Mouse (Mus musculus) intestine, embryonic 16.5 days (tissue): ENCODE results near the gene Abhd8. TPM values are rescaled to one million over a fixed set of nuclear protein-coding genes. Genes with fewer than 3 reads are reported as not detected.

Experiments
- ATAC-seq: fragments of 200-750 bp; cut with Nextera tagmentation; 2 replicates; pipeline ENCODE4 v1.8.0; 2017; ENCODE audit warnings: moderate TSS enrichment, moderate library complexity
- H3K27ac ChIP-seq: fragments of 300-500 bp; sonication (generic); 2 replicates; pipeline ENCODE4 v1.5.1; 2014; ENCODE audit warnings: mild to moderate bottlenecking, low read length
- H3K27me3 ChIP-seq: fragments of 300-500 bp; sonication (generic); replicated peaks from 2 replicates; pipeline ENCODE4 v1.6.1; 2014; ENCODE audit warnings: low read length, control low read depth, mixed read lengths; ENCODE audit not compliant: control insufficient read depth, insufficient read depth
- H3K36me3 ChIP-seq: fragments of 300-500 bp; sonication (generic); 2 replicates; pipeline ENCODE4 v1.6.1; 2014; ENCODE audit warnings: low read length, control low read depth; ENCODE audit not compliant: control insufficient read depth, insufficient read depth
- H3K4me1 ChIP-seq: fragments of 300-500 bp; sonication (generic); 2 replicates; pipeline ENCODE4 v1.6.1; 2014; ENCODE audit warnings: low read length, control low read depth, mixed read lengths; ENCODE audit not compliant: control insufficient read depth, insufficient read depth
- H3K4me2 ChIP-seq: fragments of 300-500 bp; sonication (generic); 2 replicates; pipeline ENCODE4 v1.6.1; 2014; ENCODE audit warnings: low read depth, low read length, control low read depth
- H3K4me3 ChIP-seq: fragments of 300-500 bp; sonication (generic); 2 replicates; pipeline ENCODE4 v1.5.1; 2014; ENCODE audit warnings: mild to moderate bottlenecking, low read length
- H3K9ac ChIP-seq: fragments of 300-500 bp; sonication (generic); 2 replicates; pipeline ENCODE4 v1.6.1; 2014; ENCODE audit warnings: low read depth, low read length
- H3K9me3 ChIP-seq: fragments of 300-500 bp; sonication (generic); 2 replicates; pipeline ENCODE4 v1.6.1; 2016; ENCODE audit warnings: low read length, control low read depth; ENCODE audit not compliant: control insufficient read depth
- WGBS: fragments of 180-500 bp; shearing (Covaris S2); extraction: QIAGEN DNeasy Blood & Tissue Kit; methylation state at CpG from one replicate; pipeline ENCODE4 v1.1.7; 2014; 5-methylcytosine and 5-hydroxymethylcytosine counted together
- polyA plus RNA-seq: library from polyadenylated mRNA; unstranded; fragments of >200 nt; fragmentation: Nextera tagmentation; extraction: Ambion mirVana; gene quantifications from 2 replicates; pipeline ENCODE4 v1.2.1, GENCODE M21; 2015

The Abhd8 gene
- polyA plus RNA-seq, 1 experiment from 2014 or later = 24.0 TPM

DNA sequence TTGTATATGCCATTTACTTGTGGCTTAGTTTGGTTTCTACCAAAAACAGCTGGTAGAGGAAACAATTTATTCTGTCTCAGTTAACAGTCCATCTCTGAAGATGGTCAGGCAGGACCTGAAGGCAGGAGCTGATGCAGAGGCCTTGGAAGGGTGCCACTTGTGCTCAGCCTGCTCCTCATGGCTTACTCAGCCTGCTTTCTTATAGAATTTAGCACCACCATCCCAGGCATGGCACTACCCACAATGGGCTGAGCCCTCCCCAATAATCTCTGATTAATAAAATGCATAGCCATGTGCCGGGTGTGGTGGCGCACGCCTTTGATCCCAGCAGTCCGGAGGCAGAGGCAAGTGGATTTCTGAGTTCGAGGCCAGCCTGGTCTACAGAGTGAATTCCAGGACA lies 2.7 kb upstream of the Abhd8 start:
- H3K9me3 ChIP-seq = no peaks in the 10 kb centered on the region
- H3K9ac ChIP-seq = no peak overlapping the region
- H3K4me3 ChIP-seq = no peak overlapping the region
- peaks cover 3% of the 10 kb centered on the region for H3K36me3 ChIP-seq
- no peak overlapping the region for H3K27ac ChIP-seq
- no peak for ATAC-seq
- 93% methylated on average over 5 of the region's 5 CpGs for WGBS
- H3K4me2 ChIP-seq = no peak overlapping the region
- H3K4me1 ChIP-seq = peaks cover 37% of the 10 kb centered on the region
- H3K27me3 ChIP-seq = no peaks in the 10 kb centered on the region

DNA sequence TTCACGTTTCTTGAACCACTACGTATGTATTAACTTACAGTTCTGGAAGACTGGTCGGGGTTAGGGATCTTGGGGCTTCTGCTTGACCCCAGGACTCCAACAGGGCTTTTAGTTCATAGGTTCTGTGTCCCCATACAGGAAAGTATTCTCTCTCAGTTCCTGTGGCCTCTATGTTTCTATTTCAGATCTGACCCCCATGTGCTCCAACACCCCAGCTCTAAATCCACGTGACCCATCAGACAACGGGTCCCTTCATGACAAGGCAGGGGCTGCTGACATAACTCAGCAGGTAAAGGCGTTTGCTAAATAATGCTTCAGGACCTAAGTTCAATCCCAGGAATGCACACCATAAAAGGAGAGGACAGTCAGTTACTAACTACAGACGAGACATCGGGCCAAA lies 2.3 kb upstream of the Abhd8 start:
- H3K4me3 ChIP-seq = peak overlapping the region; percentile 69
- peak overlapping the region; percentile 75; the same call in 1 of the 2 replicates for H3K9ac ChIP-seq
- no peak overlapping the region for H3K27ac ChIP-seq
- H3K36me3 ChIP-seq = peaks cover 7% of the 10 kb centered on the region
- H3K4me1 ChIP-seq = peaks cover 35% of the 10 kb centered on the region
- WGBS = 79% methylated on average over 8 of the region's 8 CpGs
- no peak for ATAC-seq
- no peaks in the 10 kb centered on the region for H3K27me3 ChIP-seq
- H3K4me2 ChIP-seq = peak overlapping the region; percentile 72
- no peaks in the 10 kb centered on the region for H3K9me3 ChIP-seq

DNA sequence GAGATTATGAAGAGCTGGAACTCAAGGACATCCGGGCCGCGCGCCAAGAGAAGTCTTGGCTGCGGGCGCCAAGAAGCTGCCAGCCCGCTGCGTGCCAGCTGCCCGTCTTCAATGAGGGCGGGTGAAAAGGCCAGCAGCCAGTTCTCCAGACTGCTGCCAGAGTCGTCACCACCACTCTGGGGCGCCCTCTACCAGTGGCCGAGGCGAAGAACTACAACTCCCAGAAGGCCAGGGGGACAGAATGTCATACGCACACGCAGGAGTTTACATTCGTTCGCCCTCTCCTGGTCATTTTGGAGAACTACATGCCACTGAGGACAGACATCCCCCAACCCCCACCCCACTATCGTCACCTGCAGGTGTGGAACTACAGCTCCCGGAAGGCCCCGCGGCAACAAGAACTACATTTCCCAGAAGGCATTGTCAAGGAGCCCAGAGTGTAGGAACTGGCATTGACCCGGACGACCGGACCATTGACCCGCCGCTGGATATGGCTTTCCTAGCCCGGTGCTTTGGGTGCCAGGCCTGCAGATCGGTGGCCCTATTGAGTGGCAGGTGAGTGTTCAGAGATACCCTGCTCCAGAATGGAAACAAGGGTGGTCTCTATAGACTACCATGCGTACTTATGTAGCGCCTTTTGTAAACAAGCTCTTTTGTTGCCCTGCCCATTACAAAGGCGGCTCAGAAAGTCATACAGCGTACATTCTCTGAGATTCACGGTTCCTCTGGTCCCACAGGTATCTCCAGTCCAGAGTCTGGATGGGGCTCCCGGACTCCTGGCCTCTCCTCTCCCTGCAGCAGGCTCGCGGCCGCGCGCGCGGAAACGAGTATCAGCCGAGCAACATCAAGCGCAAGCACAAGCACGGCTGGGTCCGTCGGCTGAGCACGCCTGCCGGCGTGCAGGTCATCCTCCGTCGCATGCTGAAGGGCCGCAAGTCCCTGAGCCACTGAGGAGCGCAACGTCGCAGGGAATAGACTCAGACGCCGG lies 1.4 kb upstream of the Abhd8 start, which contains the start of gene Mrpl34:
Gene Mrpl34, plus strand, starts transcription at position 447 of the 988 bp plus-strand sequence.
- ATAC-seq = peak; percentile 84
- WGBS = under 1% methylated on average over 59 of the region's 59 CpGs
- H3K9ac ChIP-seq = peak within 1 kb of the TSS; percentile 75
- H3K27ac ChIP-seq = peak within 1 kb of the TSS; percentile 85
- peak within 1 kb of the TSS; percentile 81 for H3K4me3 ChIP-seq
- peak within 1 kb of the TSS; percentile 89 for H3K4me2 ChIP-seq
- no peaks in the 10 kb centered on the region for H3K9me3 ChIP-seq
- H3K27me3 ChIP-seq = no peaks in the 10 kb centered on the region
- peaks cover 7% of the 10 kb centered on the region for H3K36me3 ChIP-seq
- H3K4me1 ChIP-seq = peaks cover 26% of the 10 kb centered on the region

DNA sequence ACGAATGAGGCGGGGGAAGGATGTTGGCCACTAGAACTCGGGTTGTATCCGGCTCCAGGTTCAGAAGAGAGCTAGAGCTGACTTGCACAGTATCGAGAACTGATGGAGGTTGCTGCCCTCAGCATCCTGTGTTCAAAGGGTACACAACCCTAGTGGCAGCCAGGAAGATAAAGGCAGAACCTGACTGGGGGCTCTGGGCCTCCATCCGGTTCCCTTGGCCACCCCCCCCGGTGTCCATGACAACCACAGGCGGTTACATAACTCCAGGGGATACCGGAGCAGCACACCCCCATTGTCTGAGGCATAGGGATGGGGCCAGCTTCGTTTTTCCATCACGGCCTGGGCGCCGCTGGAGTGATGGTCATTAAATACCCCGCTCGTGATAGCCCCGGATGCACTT lies 669 bp downstream of the Abhd8 start:
- Histone ChIP-seq H3K9ac (peak overlapping the region; percentile 88), H3K9me3 (no peaks in the 10 kb centered on the region), H3K27ac (no peak overlapping the region), H3K4me1 (peaks cover 21% of the 10 kb centered on the region), H3K27me3 (no peaks in the 10 kb centered on the region), H3K36me3 (peaks cover 7% of the 10 kb centered on the region), H3K4me2 (peak overlapping the region; percentile 89), H3K4me3 (peak overlapping the region; percentile 81)
- ATAC-seq = no peak
- WGBS = 8% methylated on average over 16 of the region's 16 CpGs

DNA sequence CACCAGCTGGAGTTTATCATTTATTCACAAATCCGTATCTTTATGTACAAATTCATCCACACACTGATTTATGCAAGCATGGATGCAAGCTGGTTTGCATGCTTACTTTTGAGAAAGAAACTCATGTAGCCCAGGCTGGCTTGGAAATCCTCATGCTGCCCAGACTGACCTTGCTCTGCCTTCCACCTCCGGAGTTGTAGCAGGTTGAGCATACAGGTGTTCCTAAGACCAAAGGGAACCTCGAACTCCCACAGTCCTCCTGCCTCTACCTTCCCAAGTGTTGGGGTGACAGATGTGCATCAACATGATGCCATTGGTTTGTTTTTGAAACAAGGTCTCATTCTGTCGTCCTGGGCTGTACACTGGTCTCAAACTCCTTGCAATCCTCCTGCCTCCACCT lies 1.3 kb downstream of the Abhd8 start:
- H3K4me3 ChIP-seq = no peak overlapping the region
- 69% methylated on average over 4 of the region's 4 CpGs for WGBS

GRCm38 (mm10) chr8:71461152-71461840 lies 2.2 kb downstream of the Abhd8 start:
- Histone ChIP-seq H3K27me3 (no peaks in the 10 kb centered on the region), H3K9ac (no peak overlapping the region; the same call in 1 of the 2 replicates), H3K4me3 (no peak overlapping the region), H3K27ac (no peak overlapping the region), H3K9me3 (no peaks in the 10 kb centered on the region), H3K4me2 (no peak overlapping the region), H3K36me3 (peaks cover 7% of the 10 kb centered on the region), H3K4me1 (peaks cover 21% of the 10 kb centered on the region)
- 85% methylated on average over 40 of the region's 47 CpGs for WGBS
- ATAC-seq = no peak

More for the DNA sequence above, 1.3 kb downstream of the Abhd8 start:
- Histone ChIP-seq H3K4me1 (peaks cover 21% of the 10 kb centered on the region), H3K36me3 (peaks cover 7% of the 10 kb centered on the region), H3K9me3 (no peaks in the 10 kb centered on the region), H3K4me2 (no peak overlapping the region), H3K27ac (no peak overlapping the region), H3K27me3 (no peaks in the 10 kb centered on the region), H3K9ac (0 out of 2 replicates have a peak overlapping the region, but pooled peaks have one; percentile 88)
- ATAC-seq = no peak

DNA sequence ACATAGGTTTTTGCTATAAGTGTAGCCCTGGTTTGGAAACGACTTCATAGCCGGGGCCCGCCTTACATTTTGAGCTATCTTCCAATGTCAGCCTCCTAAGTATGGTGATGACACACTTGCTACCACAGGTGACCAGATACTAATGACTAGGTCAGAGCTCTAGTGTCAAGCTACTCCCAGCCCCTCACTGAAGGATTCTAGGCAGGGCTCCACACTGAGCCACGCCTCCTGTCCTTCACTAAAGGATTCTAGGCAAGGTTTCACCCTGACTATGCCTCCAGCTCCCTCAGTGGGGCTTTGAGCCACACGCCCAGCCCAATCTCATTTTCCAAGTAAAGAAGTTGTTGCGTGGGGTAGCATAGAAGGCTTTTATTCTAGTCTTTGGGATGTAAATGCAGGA lies 2.7 kb downstream of the Abhd8 start:
- Histone ChIP-seq H3K36me3 (peaks cover 7% of the 10 kb centered on the region), H3K4me1 (peaks cover 18% of the 10 kb centered on the region), H3K27ac (no peak overlapping the region), H3K27me3 (no peaks in the 10 kb centered on the region), H3K9me3 (no peaks in the 10 kb centered on the region), H3K4me2 (no peak overlapping the region), H3K9ac (no peak overlapping the region; the same call in 1 of the 2 replicates), H3K4me3 (no peak overlapping the region)
- 91% methylated on average over 6 of the region's 6 CpGs for WGBS
- ATAC-seq = no peak

DNA sequence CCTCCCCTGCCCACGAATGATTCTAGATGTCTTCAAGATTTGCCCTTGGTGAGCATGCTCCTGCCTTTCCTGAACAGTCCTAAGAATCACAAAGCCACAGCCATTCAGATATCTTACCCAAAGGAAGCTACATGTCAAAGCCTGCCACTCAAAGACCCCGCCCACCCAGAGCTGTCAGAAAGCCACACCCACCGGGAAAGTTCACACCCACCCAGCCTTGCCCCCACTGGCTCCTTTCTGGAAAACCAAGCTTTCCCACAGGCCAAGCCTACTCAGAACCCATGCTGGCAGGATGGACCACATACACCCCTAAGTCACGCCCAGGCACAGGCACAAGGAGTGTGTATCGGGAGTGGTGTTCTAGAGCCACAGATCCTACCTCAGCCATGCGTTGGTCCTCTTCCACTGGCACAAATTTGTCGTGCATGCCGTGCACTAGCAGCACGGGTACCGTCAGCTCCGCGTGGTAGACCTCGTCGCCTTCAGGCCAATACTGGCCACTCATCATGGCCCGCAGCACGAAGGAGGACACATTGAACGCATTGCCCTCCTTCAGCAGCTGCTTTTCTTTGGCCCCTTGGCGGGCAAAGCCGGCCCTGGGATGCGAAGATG lies 5.7 kb downstream of the Abhd8 start:
- Histone ChIP-seq H3K27me3 (no peaks in the 10 kb centered on the region), H3K4me2 (no peak overlapping the region), H3K36me3 (peaks cover 7% of the 10 kb centered on the region), H3K9me3 (no peaks in the 10 kb centered on the region), H3K9ac (no peak overlapping the region), H3K4me3 (no peak overlapping the region), H3K4me1 (peaks cover 6% of the 10 kb centered on the region; the same call in 1 of the 2 replicates), H3K27ac (no peak overlapping the region)
- ATAC-seq = no peak
- WGBS = 82% methylated on average over 20 of the region's 20 CpGs

DNA sequence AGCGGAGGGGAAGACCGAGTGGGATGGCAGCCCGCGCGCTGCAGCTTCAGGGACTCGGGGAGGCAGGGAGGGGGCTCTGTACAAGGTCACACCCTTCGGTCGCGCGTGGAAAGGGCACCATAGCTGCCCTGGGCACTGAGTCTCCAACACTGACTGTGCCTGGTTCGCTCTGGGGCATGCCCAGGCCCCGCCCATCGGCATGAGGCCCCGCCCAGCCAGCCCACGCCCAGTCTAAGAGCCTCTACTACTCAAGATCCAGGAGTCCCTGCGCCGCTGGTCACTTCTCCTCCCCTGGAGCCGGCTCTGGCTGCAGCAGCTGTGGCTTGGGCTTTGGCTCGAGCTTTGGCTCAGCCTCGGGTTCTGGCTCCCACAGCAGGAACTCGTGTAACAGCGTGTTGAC lies 6.5 kb downstream of the Abhd8 start:
- no peak overlapping the region for H3K4me3 ChIP-seq
- no peaks in the 10 kb centered on the region for H3K27me3 ChIP-seq
- H3K27ac ChIP-seq = no peak overlapping the region
- no peak overlapping the region for H3K9ac ChIP-seq
- no peak overlapping the region for H3K4me2 ChIP-seq
- H3K4me1 ChIP-seq = no peaks in the 10 kb centered on the region
- WGBS = 43% methylated on average over 22 of the region's 22 CpGs
- no peaks in the 10 kb centered on the region for H3K9me3 ChIP-seq
- peaks cover 7% of the 10 kb centered on the region for H3K36me3 ChIP-seq
- ATAC-seq = peak; percentile 32; the same call in 1 of the 2 replicates
